In genomic region chr14:13571941-13572340, GRCm38 (mm10) we compare ENCODE assay signal across 32 mouse cellular contexts.
"Had no signal": no experiment of that assay in that cellular context is flagged by ENCODE, and none has a peak within 500 bp of the region (broad histone marks: within the 10 kb centered on the region; RNA-seq: fewer than 3 reads in every experiment).

No protein-coding gene starts in this region.

- DNase-seq: left cerebral cortex, postnatal 4 days; liver; liver, embryonic 13.5 days; liver, postnatal 0 days; lung, adult 18-20 months; lung, adult 2 months; lung, embryonic 14.5 days; lung, postnatal 10 days; lung, postnatal 14 days; lung, postnatal 36 days; lung, postnatal 4 days; midbrain, embryonic 14.5 days had no signal

- H3K27me3 ChIP-seq: limb, embryonic 12.5 days; limb, embryonic 13.5 days; limb, embryonic 15.5 days; liver, embryonic 12.5 days; liver, embryonic 13.5 days; liver, embryonic 15.5 days; lung, embryonic 15.5 days; megakaryocyte, embryonic 14.5 days; midbrain, embryonic 12.5 days; midbrain, embryonic 13.5 days; midbrain, embryonic 15.5 days; neural tube, embryonic 12.5 days had no signal

- H3K9ac ChIP-seq: limb, embryonic 12.5 days; limb, embryonic 13.5 days; limb, embryonic 15.5 days; liver, embryonic 12.5 days; liver, embryonic 13.5 days; liver, embryonic 14.5 days; liver, embryonic 15.5 days; liver, postnatal 0 days; lung, embryonic 14.5 days; lung, embryonic 15.5 days; midbrain, embryonic 12.5 days; midbrain, embryonic 13.5 days; midbrain, embryonic 15.5 days; neural tube, embryonic 12.5 days had no signal

- H3K27ac ChIP-seq: limb, embryonic 10.5 days; limb, embryonic 12.5 days; limb, embryonic 13.5 days; limb, embryonic 15.5 days; liver, embryonic 12.5 days; liver, embryonic 13.5 days; liver, embryonic 14.5 days; liver, embryonic 15.5 days; lung, embryonic 15.5 days; macrophage; midbrain, embryonic 10.5 days; midbrain, embryonic 12.5 days; midbrain, embryonic 13.5 days; midbrain, embryonic 15.5 days; neural tube, embryonic 12.5 days had no signal

- H3K9me3 ChIP-seq: limb, embryonic 10.5 days; limb, embryonic 12.5 days; limb, embryonic 13.5 days; limb, embryonic 15.5 days; liver, embryonic 12.5 days; liver, embryonic 13.5 days; liver, embryonic 15.5 days; lung, embryonic 15.5 days; megakaryocyte, embryonic 14.5 days; midbrain, embryonic 10.5 days; midbrain, embryonic 12.5 days; midbrain, embryonic 13.5 days; midbrain, embryonic 15.5 days; neural tube, embryonic 12.5 days had no signal

- H3K36me3 ChIP-seq: limb, embryonic 10.5 days; limb, embryonic 12.5 days; limb, embryonic 13.5 days; limb, embryonic 15.5 days; liver, embryonic 12.5 days; liver, embryonic 13.5 days; liver, embryonic 15.5 days; lung, embryonic 15.5 days; midbrain, embryonic 10.5 days; midbrain, embryonic 12.5 days; midbrain, embryonic 13.5 days; midbrain, embryonic 15.5 days; neural tube, embryonic 12.5 days had no signal

- H3K4me3 ChIP-seq: limb, embryonic 10.5 days; limb, embryonic 12.5 days; limb, embryonic 13.5 days; limb, embryonic 15.5 days; liver, embryonic 12.5 days; liver, embryonic 13.5 days; liver, embryonic 15.5 days; lung, embryonic 15.5 days; megakaryocyte, embryonic 14.5 days; midbrain, embryonic 10.5 days; midbrain, embryonic 12.5 days; midbrain, embryonic 13.5 days; midbrain, embryonic 15.5 days; myocyte; neural tube, embryonic 12.5 days had no signal

- H3K4me2 ChIP-seq: limb, embryonic 12.5 days; limb, embryonic 13.5 days; limb, embryonic 15.5 days; liver, embryonic 11.5 days; liver, embryonic 12.5 days; liver, embryonic 13.5 days; liver, embryonic 15.5 days; lung, embryonic 14.5 days; lung, embryonic 15.5 days; midbrain, embryonic 11.5 days; midbrain, embryonic 12.5 days; midbrain, embryonic 13.5 days; midbrain, embryonic 15.5 days; neural tube, embryonic 12.5 days had no signal

- H3K4me1 ChIP-seq: limb, embryonic 12.5 days; limb, embryonic 13.5 days; limb, embryonic 15.5 days; liver, embryonic 12.5 days; liver, embryonic 13.5 days; liver, embryonic 15.5 days; lung, embryonic 15.5 days; megakaryocyte, embryonic 14.5 days; midbrain, embryonic 10.5 days; midbrain, embryonic 12.5 days; midbrain, embryonic 13.5 days; midbrain, embryonic 15.5 days; neural tube, embryonic 12.5 days had no signal

- ATAC-seq: liver, embryonic 12.5 days; liver, postnatal 0 days; lung, postnatal 0 days; midbrain, embryonic 13.5 days; midbrain, embryonic 15.5 days; midbrain, embryonic 16.5 days had no signal
